Mouse (Mus musculus) adrenal gland, adult (tissue): ENCODE data around the gene Tppp2.

Experiments
- DNase-seq, 2 experiments: peaks; one replicate each; pipeline ENCODE4 v3.0.0; 2022 to 2023; ENCODE audit warnings: low spot score in 1 of 2; ENCODE audit not compliant: inconsistent age in 2 of 2

Gene Tppp2

GRCm38 (mm10) chr14:51918125-51918524 lies at the start of gene Tppp2:
TSS of gene Tppp2 (plus strand) at chr14:51918425.
- DNase-seq, result no peak

GRCm38 (mm10) chr14:51870756-51871155 lies 47.5 kb upstream of the Tppp2 start:
- peak; percentile 75 to 76 for DNase-seq

- peak; percentile 89 to 95 for DNase-seq
Measured at GRCm38 (mm10) chr14:51871741-51872140, 46.5 kb upstream of the Tppp2 start.

GRCm38 (mm10) chr14:51877517-51877916 lies 40.7 kb upstream of the Tppp2 start:
- no peak for DNase-seq

- DNase-seq, result peak; percentile 86 to 94
Measured at GRCm38 (mm10) chr14:51883527-51884030, 34.6 kb upstream of the Tppp2 start.

- no peak for DNase-seq
Measured at GRCm38 (mm10) chr14:51884031-51884544, 34.1 kb upstream of the Tppp2 start.

- DNase-seq, result peak; percentile 96 to 98
Measured at GRCm38 (mm10) chr14:51884598-51885331, 33.5 kb upstream of the Tppp2 start, which contains the start of gene Mettl17. TSS of gene Mettl17 (plus strand) at chr14:51884842.

GRCm38 (mm10) chr14:51886051-51886450 lies 32.2 kb upstream of the Tppp2 start:
- DNase-seq, result no peak

- DNase-seq, result peak in 1 of 2 experiments; percentile 55
Measured at GRCm38 (mm10) chr14:51889833-51890232, 28.4 kb upstream of the Tppp2 start.

GRCm38 (mm10) chr14:51892191-51892939 lies 25.9 kb upstream of the Tppp2 start, which contains the start of gene Slc39a2:
TSS of gene Slc39a2 (plus strand) at chr14:51892889.
- DNase-seq, result peak in 1 of 2 experiments; percentile 35

- DNase-seq, result no peak
Measured at GRCm38 (mm10) chr14:51893094-51893794, 25.0 kb upstream of the Tppp2 start.

GRCm38 (mm10) chr14:51893809-51894208 lies 24.4 kb upstream of the Tppp2 start:
- DNase-seq, result no peak

GRCm38 (mm10) chr14:51895071-51895470 lies 23.2 kb upstream of the Tppp2 start:
- DNase-seq, result no peak

- DNase-seq, result no peak
Measured at GRCm38 (mm10) chr14:51896019-51896418, 22.2 kb upstream of the Tppp2 start.

GRCm38 (mm10) chr14:51896539-51897170 lies 21.6 kb upstream of the Tppp2 start:
- DNase-seq, result no peak

GRCm38 (mm10) chr14:51899351-51899750 lies 18.9 kb upstream of the Tppp2 start:
- no peak for DNase-seq

GRCm38 (mm10) chr14:51902806-51903710 lies 15.2 kb upstream of the Tppp2 start:
- peak; percentile 74 to 93 for DNase-seq

GRCm38 (mm10) chr14:51903782-51904181 lies 14.4 kb upstream of the Tppp2 start:
- no peak for DNase-seq

- DNase-seq, result peak in 1 of 2 experiments; percentile 48
Measured at GRCm38 (mm10) chr14:51904706-51905105, 13.5 kb upstream of the Tppp2 start.
